Mouse (Mus musculus) liver, embryonic 14.5 days (tissue): ENCODE data around the gene Pou1f1.

ENCODE experiments used
- CTCF ChIP-seq: IDR thresholded peaks from 2 replicates; pipeline ENCODE4 v1.5.1; 2016; ENCODE audit warnings: antibody characterized with exemption, low read depth, control low read depth
- EP300 ChIP-seq: IDR thresholded peaks from 2 replicates; pipeline ENCODE4 v1.6.1; 2016; ENCODE audit warnings: antibody characterized with exemption, low read depth

- TF ChIP-seq CTCF (no peak), EP300 (no peak)
Observed at GRCm38 (mm10) chr16:65560996-65561962, 41.0 kb downstream of the Pou1f1 start.
